Mouse (Mus musculus) lung, postnatal 0 days (tissue): ENCODE results near the gene Araf.

Experiments
- CTCF ChIP-seq: IDR thresholded peaks from 2 replicates; pipeline ENCODE4 v1.5.1; 2016; ENCODE audit warnings: antibody characterized with exemption, mild to moderate bottlenecking
- EP300 ChIP-seq: IDR thresholded peaks from 2 replicates; pipeline ENCODE4 v1.6.1; 2016; ENCODE audit warnings: antibody characterized with exemption, mild to moderate bottlenecking, control low read depth

GRCm38 (mm10) chrX:20761201-20761600 lies 36.4 kb upstream of the Araf start:
- no peak for TF ChIP-seq CTCF
- no peak for TF ChIP-seq EP300
